Mouse (Mus musculus) frontal cortex, postnatal 14 days (tissue): ENCODE data around the gene Sept11.

ENCODE experiments used
- DNase-seq, 2 experiments: peaks; one replicate each; pipeline ENCODE4 v3.0.0; 2022; ENCODE audit warnings: low spot score in 2 of 2

The Sept11 gene

DNA sequence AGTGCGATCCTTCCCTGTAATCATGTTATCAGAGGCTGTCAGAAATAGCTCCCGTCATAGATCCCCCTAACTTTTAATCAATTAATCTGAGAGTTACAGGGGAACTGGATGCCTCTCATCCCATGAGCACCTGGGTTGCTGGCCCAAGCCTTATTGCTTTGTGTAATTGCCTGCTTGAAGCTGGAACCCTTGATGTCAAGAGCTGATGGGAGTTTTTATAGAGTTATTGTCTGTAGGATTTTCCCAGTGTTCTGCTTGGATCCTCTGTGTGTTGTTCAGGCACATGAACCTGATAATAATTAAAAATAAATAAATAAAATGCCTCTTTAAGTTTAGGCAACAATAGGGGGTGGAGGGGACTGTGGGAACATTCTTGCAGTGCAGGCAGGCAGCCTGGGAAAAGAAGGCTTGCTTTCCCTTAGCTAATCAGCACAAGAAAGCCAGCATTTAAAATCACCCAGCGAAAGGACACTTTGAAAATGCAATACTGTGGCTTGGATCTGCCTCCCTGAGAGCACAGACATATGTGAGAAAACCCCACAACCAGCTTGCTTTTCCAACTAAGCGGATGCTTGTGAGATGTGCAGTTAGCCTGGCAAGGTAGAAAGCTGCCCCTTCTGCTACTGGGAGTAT, 33.8 kb downstream of the Sept11 start:
- DNase-seq: no peak

DNA sequence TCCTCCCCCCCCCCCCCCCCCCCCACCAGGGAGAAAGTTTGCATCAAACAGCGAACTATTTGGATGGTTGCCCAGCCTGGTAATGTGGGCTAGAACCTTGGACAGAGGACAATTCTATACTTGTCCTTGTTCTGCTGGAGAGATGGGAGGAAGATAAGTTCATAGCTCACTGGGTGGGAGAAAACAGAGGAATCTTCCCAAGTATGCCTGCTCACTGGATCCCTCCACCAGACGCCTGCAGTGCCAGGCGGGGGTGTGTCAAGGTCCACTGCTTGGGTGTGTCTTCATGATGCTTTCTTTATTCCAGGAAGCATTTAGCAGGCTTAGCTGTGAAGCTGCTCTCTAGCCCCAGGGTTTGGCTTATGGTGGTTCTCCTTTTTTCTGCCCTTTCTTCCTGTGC, 34.5 kb downstream of the Sept11 start:
- DNase-seq: no peak

DNA sequence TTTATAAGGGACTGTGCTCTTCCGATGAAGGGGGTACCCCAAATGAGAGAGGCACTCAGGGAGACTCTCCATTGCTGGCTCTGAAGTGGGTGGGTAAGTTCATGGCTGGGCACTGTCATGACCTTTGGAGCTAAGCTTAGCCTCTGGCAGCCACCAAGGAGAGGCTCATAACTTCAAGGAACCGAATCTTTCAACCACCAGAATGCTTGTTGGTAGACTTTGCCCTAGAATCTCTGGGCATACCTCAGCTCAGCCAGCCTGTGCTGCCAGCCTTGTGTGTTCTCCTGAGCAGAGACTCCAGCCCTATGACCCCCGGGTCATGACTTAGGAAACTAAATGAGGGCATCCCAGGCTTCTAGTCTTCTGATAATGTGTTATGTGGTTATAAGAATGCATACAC, 35.5 kb downstream of the Sept11 start:
- no peak for DNase-seq

DNA sequence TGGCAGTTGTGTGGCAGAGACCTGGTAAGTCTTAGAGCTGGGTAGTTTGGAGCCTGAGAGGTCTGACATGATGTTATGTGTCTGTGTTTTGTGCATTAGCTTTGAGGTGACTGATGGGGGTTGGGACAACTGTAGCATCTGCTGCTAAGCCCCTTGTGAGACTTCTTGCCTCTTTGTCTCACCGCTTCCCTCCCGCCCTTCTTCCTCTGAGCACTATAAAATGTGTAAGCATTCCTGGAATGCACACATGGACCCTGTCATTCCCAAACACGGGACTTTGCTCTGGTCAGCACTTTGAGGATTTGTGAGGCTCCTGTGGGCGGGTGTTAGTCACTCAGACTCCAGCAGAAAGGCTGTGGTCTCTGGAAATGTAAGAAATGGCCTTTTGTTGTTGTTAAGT, 36.7 kb downstream of the Sept11 start:
- DNase-seq: no peak

GRCm38 (mm10) chr5:93131401-93131800, 38.2 kb downstream of the Sept11 start:
- DNase-seq: no peak

DNA sequence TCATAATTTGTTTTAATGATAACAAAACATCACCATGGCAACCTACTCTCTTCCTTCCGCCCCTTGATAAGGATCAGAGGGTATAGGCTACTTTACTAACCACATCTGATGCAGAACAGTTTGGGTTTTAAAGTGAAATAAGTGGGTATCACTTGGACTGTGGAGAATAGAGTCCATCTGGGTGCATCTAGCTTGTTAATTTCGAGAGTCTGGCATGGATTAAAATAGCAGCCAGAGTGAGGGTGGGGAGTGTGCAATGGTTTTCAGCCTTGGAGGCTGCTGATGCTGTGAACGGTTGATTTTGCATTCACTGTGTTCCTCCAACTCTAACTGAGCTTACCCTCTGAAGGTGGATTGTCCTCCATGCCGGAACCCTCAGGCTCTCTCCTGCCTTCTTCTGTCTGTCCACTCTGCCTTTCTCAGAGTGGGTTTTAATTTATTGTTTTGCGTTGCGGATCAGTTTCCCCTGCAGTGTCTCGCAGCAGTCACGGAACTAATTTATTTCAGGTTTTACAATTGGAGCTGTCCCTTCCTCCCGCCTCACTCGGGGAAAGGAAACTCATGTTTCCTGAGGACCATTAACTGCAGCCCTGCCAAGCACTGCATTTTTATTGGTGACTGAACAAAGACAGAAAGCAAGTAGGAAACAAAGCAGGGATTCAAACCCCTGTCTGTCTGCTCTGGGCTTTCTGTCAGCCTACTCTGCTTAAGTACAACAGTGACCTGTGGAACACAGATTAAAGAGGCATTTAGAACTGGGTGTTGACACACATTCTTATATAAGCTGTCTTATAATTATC, 40.4 kb downstream of the Sept11 start:
- DNase-seq: no peak

DNA sequence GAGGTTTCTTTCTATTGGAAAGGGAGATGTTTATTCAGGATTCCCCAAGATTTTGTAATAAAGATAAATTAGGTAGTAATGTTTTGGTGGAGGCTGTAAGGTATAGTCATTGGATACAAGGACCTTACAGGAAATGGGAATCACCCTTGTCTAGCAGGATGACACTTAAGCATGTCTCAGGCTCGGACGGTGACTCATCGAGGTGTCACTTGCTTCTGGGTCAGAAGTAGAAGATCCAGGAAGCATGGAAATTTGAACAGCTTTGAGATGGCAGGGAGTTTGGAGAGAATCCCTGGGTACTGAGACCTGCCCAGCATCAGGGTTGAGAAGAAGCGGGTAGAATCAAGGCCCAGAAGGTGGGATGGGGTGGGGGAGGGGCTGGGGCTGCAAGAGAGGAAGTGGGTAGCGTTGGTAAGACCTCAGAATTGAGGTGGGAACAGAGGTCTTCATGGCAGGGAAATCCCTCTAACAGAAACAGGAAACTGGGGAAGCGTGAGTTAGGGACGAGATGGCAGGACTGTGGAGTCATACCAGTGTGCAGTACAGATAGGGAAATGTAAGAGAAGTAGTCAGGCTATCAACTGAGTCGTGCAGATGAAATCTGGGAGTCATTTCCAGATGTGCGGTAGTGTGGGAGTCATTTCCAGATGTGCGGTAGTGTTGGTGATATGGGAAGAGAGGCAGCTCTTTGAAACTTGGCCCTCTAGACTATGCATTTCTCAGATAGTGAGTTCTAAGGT, 42.3 kb downstream of the Sept11 start:
- DNase-seq: no peak

- DNase-seq: peak in 1 of 2 experiments; percentile 34
Observed at GRCm38 (mm10) chr5:93136956-93137586, 43.8 kb downstream of the Sept11 start.

DNA sequence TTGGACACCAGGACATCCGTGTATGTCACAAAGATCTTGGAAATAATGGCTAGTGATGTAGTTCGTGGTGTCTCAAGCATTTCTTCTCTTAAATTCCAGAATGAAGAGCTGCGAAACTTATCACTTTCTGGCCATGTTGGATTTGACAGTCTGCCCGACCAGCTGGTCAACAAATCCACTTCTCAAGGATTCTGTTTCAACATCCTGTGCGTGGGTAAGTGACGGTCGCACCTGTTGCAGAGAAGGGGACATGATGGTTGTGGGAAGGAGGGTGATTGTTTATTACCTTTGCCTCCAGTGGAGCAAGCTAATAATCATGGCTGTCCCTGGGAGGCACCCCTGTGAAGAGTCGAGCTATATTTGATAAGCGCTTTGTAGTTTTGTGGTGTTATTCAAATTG, 46.1 kb downstream of the Sept11 start:
- DNase-seq: no peak

DNA sequence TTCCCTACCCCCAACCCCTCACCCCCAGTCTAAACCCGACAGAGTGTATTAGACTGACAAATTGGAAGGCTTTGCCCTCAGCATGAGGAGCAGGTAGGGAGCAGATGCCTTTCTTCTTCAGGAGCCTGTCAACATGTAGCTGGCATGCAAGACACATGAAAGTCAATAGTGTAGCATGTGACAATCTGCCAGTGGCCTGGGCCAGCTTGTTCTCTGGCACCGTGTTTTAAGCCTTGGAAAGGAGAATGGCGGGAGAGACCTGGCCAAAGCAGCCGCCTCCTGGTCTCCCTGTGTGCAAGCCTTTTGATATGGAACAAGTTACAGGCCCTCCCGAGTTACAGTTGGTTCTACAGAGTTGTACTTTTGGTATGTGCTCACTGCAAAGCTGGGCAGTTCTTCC, 47.5 kb downstream of the Sept11 start:
- no peak for DNase-seq

DNA sequence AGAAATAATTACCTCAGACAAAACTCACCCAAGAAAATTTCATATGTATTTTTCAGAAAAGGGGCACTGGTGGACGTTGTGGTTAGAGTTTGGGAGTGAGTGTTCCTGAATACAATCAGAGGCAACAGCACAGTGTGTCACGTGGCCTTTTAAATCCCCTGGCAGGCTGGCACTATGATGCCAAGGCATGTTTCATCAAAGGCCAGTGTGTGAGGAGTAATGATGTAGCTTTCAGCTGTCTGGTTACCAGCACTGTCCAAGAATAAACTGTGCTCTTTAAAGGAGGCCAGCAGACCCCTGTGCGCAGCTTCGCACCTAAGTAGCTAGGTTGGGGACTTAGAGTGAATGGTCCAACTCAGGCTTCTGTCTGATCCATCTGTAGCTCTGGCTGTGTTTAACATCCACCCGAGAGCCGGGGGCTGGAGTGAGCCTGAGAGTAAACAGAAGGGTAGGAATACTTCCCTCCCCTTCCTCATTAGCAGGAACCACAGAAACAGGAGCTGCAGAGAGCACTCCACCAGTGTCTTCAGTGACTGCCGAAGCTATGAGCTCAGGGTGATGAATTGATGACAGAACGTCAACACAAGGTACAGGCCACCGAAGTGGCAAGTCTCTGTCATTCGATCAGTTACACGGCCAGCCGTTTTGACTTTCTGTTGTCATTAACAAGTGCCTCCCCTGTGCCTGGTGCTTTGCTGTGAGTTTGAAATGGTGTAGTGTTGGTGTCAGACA, 50.3 kb downstream of the Sept11 start:
- no peak for DNase-seq

DNA sequence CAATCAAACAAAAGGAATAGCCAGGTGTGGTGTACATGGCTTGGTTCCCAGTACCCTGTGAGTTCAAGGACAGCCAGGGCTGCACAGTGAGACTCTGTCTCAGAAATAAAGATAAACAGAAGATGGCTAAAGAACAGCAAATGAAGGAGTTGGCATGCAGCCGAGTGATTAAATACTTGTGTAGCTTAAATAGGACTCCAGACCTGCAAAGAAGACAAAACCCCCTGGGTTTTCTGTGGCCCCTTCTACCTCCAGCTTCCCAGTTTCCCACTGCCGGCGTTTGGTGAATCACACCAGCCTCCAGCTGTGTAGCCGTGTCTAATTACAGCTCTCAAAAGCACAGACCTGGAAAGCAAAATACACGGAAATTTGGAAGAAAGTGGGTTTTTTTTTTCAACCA, 51.6 kb downstream of the Sept11 start:
- no peak for DNase-seq

GRCm38 (mm10) chr5:93145504-93145903, 52.3 kb downstream of the Sept11 start:
- no peak for DNase-seq

- no peak for DNase-seq
Observed at GRCm38 (mm10) chr5:93149969-93150777, 56.9 kb downstream of the Sept11 start.

DNA sequence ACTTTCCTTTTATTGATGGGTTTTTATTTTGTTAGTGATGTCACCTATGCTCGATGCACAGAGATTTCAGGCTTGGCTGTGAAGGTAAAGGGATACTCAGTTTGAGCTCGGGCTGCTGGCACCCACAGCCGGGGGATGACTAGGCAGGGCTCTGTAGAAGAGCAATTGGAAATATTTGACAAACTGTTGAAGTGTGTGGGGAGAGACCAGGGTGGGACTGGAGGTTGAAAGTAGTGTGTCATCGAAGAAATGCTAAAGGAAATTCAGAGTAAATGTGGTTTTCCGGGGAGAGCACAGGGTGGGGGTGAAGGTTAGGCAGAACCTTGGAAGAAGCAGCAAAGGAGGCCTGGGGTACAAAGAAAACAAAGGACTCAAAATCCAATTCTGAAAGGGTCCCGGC, 58.7 kb downstream of the Sept11 start:
- DNase-seq: no peak

- DNase-seq: no peak
Observed at GRCm38 (mm10) chr5:93152451-93152850, 59.2 kb downstream of the Sept11 start.

- DNase-seq: no peak
Observed at GRCm38 (mm10) chr5:93154401-93154800, 61.2 kb downstream of the Sept11 start.

DNA sequence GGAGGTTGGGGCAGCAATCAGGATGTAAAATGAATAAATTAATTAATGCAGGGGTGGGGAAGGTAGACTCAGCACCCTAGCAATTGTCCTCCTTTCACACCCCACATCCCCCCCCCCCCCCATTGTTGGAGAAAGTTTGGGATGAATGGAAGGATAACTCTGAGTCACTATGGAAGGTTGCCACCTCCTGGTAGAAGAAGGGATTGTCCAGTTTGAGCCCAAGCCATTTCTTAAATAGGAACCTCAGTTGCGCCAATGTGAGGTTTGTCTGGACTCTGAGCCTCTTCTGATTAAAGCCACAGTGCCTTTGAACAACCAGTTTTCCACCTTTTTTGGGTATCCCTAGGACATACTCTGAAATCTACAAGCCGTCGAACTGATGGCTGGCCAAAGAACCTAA, 70.3 kb downstream of the Sept11 start:
- peak in 1 of 2 experiments; percentile 40 for DNase-seq

- DNase-seq: no peak
Observed at GRCm38 (mm10) chr5:93167919-93168516, 74.8 kb downstream of the Sept11 start.

- no peak for DNase-seq
Observed at GRCm38 (mm10) chr5:93168654-93169053, 75.4 kb downstream of the Sept11 start.
